Mouse (Mus musculus) forebrain, embryonic 13.5 days (tissue): ENCODE results near the gene Zfp709. TPM values are rescaled to one million over a fixed set of nuclear protein-coding genes. Genes with fewer than 3 reads are reported as not detected.
A peak's percentile ranks its signal among the peaks of the same experiment; 100 is the strongest.
"Not testable (repeated sequence)": the region's sequence is repeated elsewhere in the genome, so short reads cannot be mapped to it uniquely, and the experiment has no call there.

Source experiments
- ATAC-seq: fragments of 200-750 bp; cut with Nextera tagmentation; 2 replicates; pipeline ENCODE4 v1.8.0; 2017
- H3K27ac ChIP-seq: fragments of 300-500 bp; sonication (generic); 2 replicates; pipeline ENCODE4 v1.5.1; 2015; ENCODE audit warnings: inconsistent platforms, mild to moderate bottlenecking, moderate library complexity
- H3K27me3 ChIP-seq: fragments of 300-500 bp; sonication (generic); 2 replicates; pipeline ENCODE4 v1.6.1; 2015; ENCODE audit warnings: mild to moderate bottlenecking, inconsistent platforms
- H3K36me3 ChIP-seq: fragments of 300-500 bp; sonication (generic); 2 replicates; pipeline ENCODE4 v1.6.1; 2015; ENCODE audit warnings: mild to moderate bottlenecking, inconsistent platforms; ENCODE audit not compliant: poor library complexity, severe bottlenecking
- H3K4me1 ChIP-seq: fragments of 300-500 bp; sonication (generic); 2 replicates; pipeline ENCODE4 v1.6.1; 2015; ENCODE audit warnings: inconsistent platforms
- H3K4me2 ChIP-seq: fragments of 300-500 bp; sonication (generic); 2 replicates; pipeline ENCODE4 v1.6.1; 2015; ENCODE audit warnings: inconsistent platforms, mild to moderate bottlenecking, moderate library complexity
- H3K4me3 ChIP-seq: fragments of 300-500 bp; sonication (generic); 2 replicates; pipeline ENCODE4 v1.5.1; 2015; ENCODE audit warnings: mild to moderate bottlenecking, inconsistent platforms
- H3K9ac ChIP-seq: fragments of 300-500 bp; sonication (generic); 2 replicates; pipeline ENCODE4 v1.6.1; 2015; ENCODE audit warnings: mild to moderate bottlenecking, inconsistent platforms
- H3K9me3 ChIP-seq: fragments of 300-500 bp; sonication (generic); replicated peaks from 2 replicates; pipeline ENCODE4 v1.6.1; 2016; ENCODE audit warnings: inconsistent platforms
- WGBS: fragments of 180-500 bp; shearing (Covaris S2); methylation state at CpG from one replicate; pipeline ENCODE4 v1.1.7; 2015; 5-methylcytosine and 5-hydroxymethylcytosine counted together
- polyA plus RNA-seq: library from polyadenylated mRNA; unstranded; fragments of >200 nt; fragmentation: Nextera tagmentation; extraction: Ambion mirVana; gene quantifications from 2 replicates; pipeline ENCODE4 v1.2.1, GENCODE M21; 2015

The Zfp709 gene
- 5.7 and 6.2 TPM in 2 replicates for polyA plus RNA-seq

DNA sequence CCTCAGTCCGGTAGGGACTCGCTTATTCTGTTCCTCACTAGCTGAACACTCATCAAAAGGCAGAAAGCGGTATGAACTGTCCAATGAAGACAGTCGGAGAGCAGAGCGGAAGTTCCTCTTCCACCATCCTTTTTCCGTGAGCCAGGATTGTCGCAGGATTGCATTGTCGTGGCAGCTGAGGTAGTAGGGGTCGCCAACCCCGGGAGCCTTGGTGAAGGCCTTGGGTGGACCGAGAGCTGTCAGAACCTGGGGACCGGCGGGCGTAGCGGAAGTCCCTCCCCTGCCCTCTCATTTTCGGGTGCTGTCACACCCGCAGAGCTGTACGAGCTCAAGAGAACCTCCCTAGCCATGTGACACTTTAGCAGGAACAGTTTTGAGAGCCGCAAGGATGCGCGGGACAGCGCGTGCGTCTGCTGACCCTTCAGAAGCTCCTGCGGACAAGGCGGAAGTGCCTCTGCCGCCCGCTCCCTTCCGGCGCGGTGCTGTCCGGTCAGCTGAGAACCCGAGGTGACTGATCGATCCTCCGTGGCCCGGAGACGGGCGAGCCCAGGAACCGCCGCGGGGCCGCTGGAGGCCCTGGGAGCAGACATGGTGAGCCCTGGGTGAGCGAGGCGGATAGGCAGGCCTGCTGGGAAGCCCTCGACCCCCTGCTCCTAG lies at the start of gene Zfp709:
Gene Zfp709, plus strand, starts transcription at position 402 of the 657 bp plus-strand sequence.
- Histone ChIP-seq H3K27me3 (no peaks in the 10 kb centered on the region), H3K4me2 (peak within 1 kb of the TSS; percentile 91), H3K9ac (peak within 1 kb of the TSS; percentile 84), H3K4me1 (0 out of 2 replicates have a peak, but pooled peaks cover 8% of the 10 kb centered on the region), H3K4me3 (peak within 1 kb of the TSS; percentile 67), H3K36me3 (peaks cover 24% of the 10 kb centered on the region), H3K27ac (peak within 1 kb of the TSS; percentile 71), H3K9me3 (peaks cover 22% of the 10 kb centered on the region)
- 7% methylated on average over 45 of the region's 45 CpGs for WGBS
- ATAC-seq, result peak; percentile 94

DNA sequence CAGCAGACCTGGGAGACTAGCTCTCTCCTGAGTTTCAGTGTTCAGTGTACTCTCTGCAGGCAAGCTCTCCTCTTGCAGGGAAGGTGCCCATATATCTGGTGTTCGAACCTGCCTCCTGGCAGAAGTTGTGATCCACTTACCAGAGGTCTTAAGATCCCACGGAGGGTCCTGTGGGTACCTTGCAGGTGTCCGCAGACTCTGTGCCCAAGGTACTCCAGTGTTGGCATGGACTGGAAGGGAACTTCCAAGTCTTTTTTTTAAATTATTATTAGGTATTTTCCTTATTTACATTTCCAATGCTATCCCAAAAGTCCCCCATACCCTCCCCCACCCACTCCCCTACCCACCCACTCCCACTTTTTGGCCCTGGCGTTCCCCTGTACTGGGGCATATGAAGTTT lies 43.6 kb upstream of the Zfp709 start:
- not testable (repeated sequence) for H3K4me2 ChIP-seq, ATAC-seq, H3K36me3 ChIP-seq, H3K4me1 ChIP-seq, H3K27ac ChIP-seq, H3K4me3 ChIP-seq, H3K9ac ChIP-seq, H3K27me3 ChIP-seq, H3K9me3 ChIP-seq
- WGBS, result 86% methylated on average over 4 of the region's 4 CpGs

- not testable (repeated sequence) for H3K4me1 ChIP-seq, H3K27me3 ChIP-seq, H3K36me3 ChIP-seq, H3K4me2 ChIP-seq, ATAC-seq, H3K27ac ChIP-seq, H3K4me3 ChIP-seq, H3K9me3 ChIP-seq, H3K9ac ChIP-seq
- 89% methylated on average over 3 of the region's 3 CpGs for WGBS
Measured at GRCm38 (mm10) chr8:71841201-71841817, 40.5 kb upstream of the Zfp709 start.

GRCm38 (mm10) chr8:71842476-71842875 lies 39.3 kb upstream of the Zfp709 start:
- H3K36me3 ChIP-seq, H3K4me3 ChIP-seq, H3K27ac ChIP-seq, ATAC-seq, H3K9ac ChIP-seq, H3K9me3 ChIP-seq, H3K27me3 ChIP-seq, H3K4me1 ChIP-seq, H3K4me2 ChIP-seq: not testable (repeated sequence)
- WGBS, result 79% methylated on average over 2 of the region's 2 CpGs

- not testable (repeated sequence) for H3K4me1 ChIP-seq, H3K9ac ChIP-seq, H3K27me3 ChIP-seq, H3K27ac ChIP-seq, H3K9me3 ChIP-seq, H3K4me2 ChIP-seq, H3K36me3 ChIP-seq, ATAC-seq, H3K4me3 ChIP-seq
- WGBS, result 81% methylated on average over 1 of the region's 1 CpGs
Measured at GRCm38 (mm10) chr8:71844453-71844852, 37.4 kb upstream of the Zfp709 start.

GRCm38 (mm10) chr8:71845993-71846483 lies 35.8 kb upstream of the Zfp709 start:
- not testable (repeated sequence) for H3K27ac ChIP-seq, H3K4me3 ChIP-seq, ATAC-seq, H3K36me3 ChIP-seq, H3K9me3 ChIP-seq, H3K9ac ChIP-seq, H3K27me3 ChIP-seq, H3K4me2 ChIP-seq, H3K4me1 ChIP-seq
- WGBS, result 92% methylated on average over 1 of the region's 1 CpGs

- H3K27me3 ChIP-seq, ATAC-seq, H3K4me3 ChIP-seq, H3K9me3 ChIP-seq, H3K36me3 ChIP-seq, H3K27ac ChIP-seq, H3K4me1 ChIP-seq, H3K4me2 ChIP-seq, H3K9ac ChIP-seq: not testable (repeated sequence)
- 88% methylated on average over 2 of the region's 2 CpGs for WGBS
Measured at GRCm38 (mm10) chr8:71846745-71847144, 35.1 kb upstream of the Zfp709 start.

GRCm38 (mm10) chr8:71851014-71851413 lies 30.8 kb upstream of the Zfp709 start:
- not testable (repeated sequence) for H3K9me3 ChIP-seq, H3K27me3 ChIP-seq, H3K4me1 ChIP-seq, H3K9ac ChIP-seq, ATAC-seq, H3K36me3 ChIP-seq, H3K4me2 ChIP-seq, H3K27ac ChIP-seq, H3K4me3 ChIP-seq
- 61% methylated on average over 1 of the region's 1 CpGs for WGBS

DNA sequence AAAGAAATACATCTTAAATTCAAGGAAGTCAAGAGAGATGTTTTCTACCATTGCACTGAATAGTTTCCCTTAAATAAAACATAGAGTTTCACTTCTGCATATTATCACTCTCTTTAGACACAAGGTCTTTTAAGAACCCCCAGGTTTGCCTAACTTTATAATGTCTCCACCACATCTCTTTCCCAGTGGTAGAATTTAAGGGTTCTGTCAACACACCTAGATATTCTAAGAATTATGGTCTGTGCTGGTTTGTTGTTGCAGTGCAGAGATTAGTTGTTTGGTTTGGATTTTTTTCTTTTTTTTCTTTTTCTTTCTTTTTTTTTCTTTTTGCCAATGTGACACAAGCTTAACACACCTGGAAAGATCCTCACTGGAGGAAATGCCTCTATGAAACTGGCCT lies 28.5 kb upstream of the Zfp709 start:
- not testable (repeated sequence) for H3K4me1 ChIP-seq, H3K27me3 ChIP-seq, H3K4me3 ChIP-seq, ATAC-seq, H3K36me3 ChIP-seq, H3K4me2 ChIP-seq, H3K27ac ChIP-seq, H3K9me3 ChIP-seq, H3K9ac ChIP-seq

DNA sequence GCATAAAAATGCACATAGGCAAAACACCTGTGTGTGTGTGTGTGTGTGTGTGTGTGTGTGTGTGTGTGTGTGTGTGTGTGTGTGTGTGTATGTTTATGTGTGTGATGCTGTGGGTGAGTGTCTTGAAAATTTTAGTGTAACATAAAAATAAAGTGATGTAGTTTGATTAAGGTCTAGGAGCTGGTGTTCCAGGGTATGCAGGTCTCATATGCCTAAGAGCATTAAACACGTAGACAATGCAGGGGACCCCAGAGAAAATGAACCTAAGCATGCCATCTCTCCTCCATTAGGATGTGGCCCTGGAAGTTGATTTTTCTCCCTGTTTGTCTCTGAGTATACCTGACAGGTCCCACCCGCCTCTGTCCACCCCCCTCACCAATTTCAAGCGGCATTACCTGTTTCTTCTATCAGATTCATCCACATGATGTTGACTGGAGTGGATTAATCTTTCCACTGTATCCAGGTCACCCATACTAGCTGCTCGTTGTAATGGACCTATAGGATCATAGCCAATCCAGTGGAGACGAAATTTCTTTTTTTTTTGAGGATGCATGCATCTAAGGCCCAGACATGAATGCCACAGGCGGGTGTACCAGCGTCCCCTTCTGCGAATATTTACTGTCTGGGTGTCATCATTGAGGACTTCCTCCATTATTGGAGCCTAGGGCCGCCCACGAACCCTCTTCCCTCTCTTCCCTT lies 25.0 kb upstream of the Zfp709 start:
- 81% methylated on average over 9 of the region's 10 CpGs for WGBS
- H3K4me1 ChIP-seq, result not testable (repeated sequence)
- 0 out of 2 replicates have a peak, but pooled peaks have one; percentile 19 for ATAC-seq

GRCm38 (mm10) chr8:71857364-71857763 lies 24.5 kb upstream of the Zfp709 start:
- H3K4me3 ChIP-seq, H3K27me3 ChIP-seq, H3K9ac ChIP-seq, H3K36me3 ChIP-seq, H3K27ac ChIP-seq, H3K4me1 ChIP-seq, ATAC-seq, H3K4me2 ChIP-seq, H3K9me3 ChIP-seq: not testable (repeated sequence)
- WGBS, result 87% methylated on average over 2 of the region's 2 CpGs

More for the DNA sequence above, 25.0 kb upstream of the Zfp709 start:
- H3K27ac ChIP-seq, H3K4me2 ChIP-seq, H3K4me3 ChIP-seq, H3K9ac ChIP-seq, H3K36me3 ChIP-seq, H3K27me3 ChIP-seq, H3K9me3 ChIP-seq: not testable (repeated sequence)

DNA sequence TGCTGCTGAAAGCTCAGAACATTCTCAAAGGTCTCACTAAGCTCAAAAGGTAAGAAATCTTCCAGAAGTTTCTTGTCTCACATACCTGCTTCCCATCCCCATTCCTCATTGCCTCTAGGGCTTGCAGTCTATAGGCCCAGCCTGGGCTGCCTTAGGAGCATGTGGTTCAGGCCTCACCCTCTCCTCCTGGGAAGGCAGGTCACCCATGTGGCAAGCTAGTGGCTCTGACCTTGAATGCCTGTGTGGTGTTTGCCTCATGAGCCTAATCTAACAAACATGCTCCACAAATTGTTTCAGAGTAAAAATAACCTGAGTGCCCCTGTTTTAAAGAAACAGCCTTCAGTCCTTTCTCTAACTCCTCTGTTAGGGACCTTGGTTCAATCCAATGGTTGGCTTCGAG lies 20.3 kb upstream of the Zfp709 start:
- H3K9me3 ChIP-seq, H3K9ac ChIP-seq, H3K27me3 ChIP-seq, H3K4me3 ChIP-seq, H3K27ac ChIP-seq, H3K4me1 ChIP-seq, ATAC-seq, H3K4me2 ChIP-seq, H3K36me3 ChIP-seq: not testable (repeated sequence)
- 76% methylated on average over 1 of the region's 1 CpGs for WGBS
